Mouse (Mus musculus) large intestine, adult 2 months (tissue): ENCODE measurements around the gene Mrtfb. TPM values are rescaled to one million over a fixed set of nuclear protein-coding genes. Genes with fewer than 3 reads are reported as not detected.

Experiments
- DNase-seq: peaks from one replicate; pipeline ENCODE4 v3.0.0-alpha.2; 2012; ENCODE audit warnings: low read depth, low spot score
- WGBS: fragments of 180-500 bp; shearing (Covaris S2); methylation state at CpG from one replicate; pipeline ENCODE4 v1.1.7; 2018; 5-methylcytosine and 5-hydroxymethylcytosine counted together
- polyA plus RNA-seq: library from polyadenylated mRNA; depleted of rRNA; stranded (reverse); fragments of >200 nt; gene quantifications from 2 replicates; pipeline ENCODE4 v1.2.3, GENCODE M21; 2012; rRNA removed

The Mrtfb gene
- polyA plus RNA-seq, 1 experiment, result 6.8 TPM

- DNase-seq, result no peak
Observed at GRCm38 (mm10) chr16:13452661-13453060, 196.4 kb downstream of the Mrtfb start.

GRCm38 (mm10) chr16:13454026-13454600, 197.8 kb downstream of the Mrtfb start:
- 68% methylated on average over 10 of the region's 10 CpGs for WGBS
- DNase-seq, result no peak

More at GRCm38 (mm10) chr16:13452661-13453060, 196.4 kb downstream of the Mrtfb start:
- 88% methylated on average over 7 of the region's 7 CpGs for WGBS

- DNase-seq, result no peak
Observed at GRCm38 (mm10) chr16:13455560-13455959, 199.3 kb downstream of the Mrtfb start.

- DNase-seq, result no peak
Observed at GRCm38 (mm10) chr16:13458556-13458955, 202.3 kb downstream of the Mrtfb start.

- WGBS, result 63% methylated on average over 1 of the region's 1 CpGs
- DNase-seq, result no peak
Observed at GRCm38 (mm10) chr16:13460071-13460470, 203.8 kb downstream of the Mrtfb start.

- DNase-seq, result no peak
- 32% methylated on average over 3 of the region's 3 CpGs for WGBS
Observed at GRCm38 (mm10) chr16:13460777-13461408, 204.6 kb downstream of the Mrtfb start.

GRCm38 (mm10) chr16:13464662-13465061, 208.4 kb downstream of the Mrtfb start:
- no peak for DNase-seq
- WGBS, result 82% methylated on average over 5 of the region's 5 CpGs

Other genes starting within 250 kb of the Mrtfb start
- 7.5 and 10.1 TPM in 2 replicates for gene Ercc4, start 146.8 kb upstream of the Mrtfb start, polyA plus RNA-seq